Mouse (Mus musculus) hindbrain, embryonic 12.5 days (tissue): ENCODE measurements around the gene Krtap15. TPM values are rescaled to one million over a fixed set of nuclear protein-coding genes. Genes with fewer than 3 reads are reported as not detected.

Experiments used
- ATAC-seq: fragments of 200-750 bp; cut with Nextera tagmentation; 2 replicates; pipeline ENCODE4 v1.8.0; 2017; ENCODE audit warnings: moderate TSS enrichment; ENCODE audit not compliant: low FRiP score
- H3K27ac ChIP-seq: fragments of 300-500 bp; sonication (generic); 2 replicates; pipeline ENCODE4 v1.5.1; 2016; ENCODE audit warnings: mild to moderate bottlenecking
- H3K27me3 ChIP-seq: fragments of 300-500 bp; sonication (generic); 2 replicates; pipeline ENCODE4 v1.6.1; 2016; ENCODE audit warnings: mild to moderate bottlenecking
- H3K36me3 ChIP-seq: fragments of 300-500 bp; sonication (generic); 2 replicates; pipeline ENCODE4 v1.6.1; 2016; ENCODE audit warnings: mild to moderate bottlenecking
- H3K4me1 ChIP-seq: fragments of 300-500 bp; sonication (generic); 2 replicates; pipeline ENCODE4 v1.6.1; 2016
- H3K4me2 ChIP-seq: fragments of 300-500 bp; sonication (generic); replicated peaks from 2 replicates; pipeline ENCODE4 v1.6.1; 2016; ENCODE audit warnings: mild to moderate bottlenecking
- H3K4me3 ChIP-seq: fragments of 300-500 bp; sonication (generic); 2 replicates; pipeline ENCODE4 v1.5.1; 2016; ENCODE audit warnings: mild to moderate bottlenecking
- H3K9ac ChIP-seq: fragments of 300-500 bp; sonication (generic); 2 replicates; pipeline ENCODE4 v1.6.1; 2016; ENCODE audit warnings: mild to moderate bottlenecking, moderate library complexity
- H3K9me3 ChIP-seq: fragments of 300-500 bp; sonication (generic); replicated peaks from 2 replicates; pipeline ENCODE4 v1.6.1; 2016; ENCODE audit warnings: mild to moderate bottlenecking
- WGBS: fragments of 180-500 bp; shearing (Covaris S2); methylation state at CpG from one replicate; pipeline ENCODE4 v1.1.7; 2016; 5-methylcytosine and 5-hydroxymethylcytosine counted together
- polyA plus RNA-seq: library from polyadenylated mRNA; unstranded; fragments of >200 nt; fragmentation: Nextera tagmentation; extraction: Ambion mirVana; gene quantifications from 2 replicates; pipeline ENCODE4 v1.2.1, GENCODE M21; 2016

Krtap15 gene
- polyA plus RNA-seq, 1 experiment from 2014 or later: not detected

- Histone ChIP-seq H3K4me3 (no peak within 1 kb of the TSS), H3K27ac (no peak within 1 kb of the TSS), H3K27me3 (no peaks in the 10 kb centered on the region), H3K9me3 (no peaks in the 10 kb centered on the region), H3K36me3 (no peaks in the 10 kb centered on the region), H3K4me2 (no peak within 1 kb of the TSS), H3K9ac (no peak within 1 kb of the TSS), H3K4me1 (no peaks in the 10 kb centered on the region)
- 98% methylated on average over 3 of the region's 3 CpGs for WGBS
- ATAC-seq: no peak
Measured at GRCm38 (mm10) chr16:88874169-88874568, 54.2 kb downstream of the Krtap15 start, which contains the start of gene Krtap19-2. Krtap19-2 (minus strand) TSS chr16:88874269.

DNA sequence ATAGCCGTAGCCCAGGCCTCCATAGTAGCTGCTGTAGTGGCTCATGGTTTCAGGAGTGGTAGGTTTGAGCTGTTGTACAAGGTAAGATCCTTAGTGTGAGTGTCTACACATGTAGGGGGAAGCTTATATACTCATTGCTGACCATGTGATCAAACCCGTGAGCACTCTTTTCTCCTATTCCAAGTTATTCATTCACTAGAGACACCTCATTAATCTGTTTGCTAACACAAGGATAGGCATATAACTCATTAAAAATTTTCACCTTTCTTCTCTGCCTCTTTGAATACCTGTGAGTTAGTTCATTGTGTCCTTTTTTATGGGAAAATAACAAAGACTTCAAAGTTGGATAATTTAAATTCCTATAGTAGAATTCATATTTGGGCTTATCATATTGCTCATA is 57.9 kb downstream of the Krtap15 start, which contains the start of gene Krtap19-3:
Gene Krtap19-3 (minus strand): TSS at position 101 of the 400 bp plus-strand sequence.
- no peak for ATAC-seq
- WGBS: 89% methylated on average over 2 of the region's 2 CpGs
- no peaks in the 10 kb centered on the region for H3K36me3 ChIP-seq

More for the DNA sequence above, 57.9 kb downstream of the Krtap15 start, which contains the start of gene Krtap19-3:
- no peak within 1 kb of the TSS for H3K27ac ChIP-seq
- H3K4me1 ChIP-seq: no peaks in the 10 kb centered on the region
- H3K27me3 ChIP-seq: no peaks in the 10 kb centered on the region
- H3K9me3 ChIP-seq: no peaks in the 10 kb centered on the region
- no peak within 1 kb of the TSS for H3K4me2 ChIP-seq
- no peak within 1 kb of the TSS for H3K9ac ChIP-seq
- no peak within 1 kb of the TSS for H3K4me3 ChIP-seq

Other genes with a start within 250 kb of the Krtap15 start
- not detected in 2 replicates for gene Krtap24-1, start 207.9 kb upstream of the Krtap15 start, polyA plus RNA-seq
- gene 2310079G19Rik, start 192.5 kb upstream of the Krtap15 start, polyA plus RNA-seq: not detected in 2 replicates
- not detected in 2 replicates for gene Krtap26-1, start 172.4 kb upstream of the Krtap15 start, polyA plus RNA-seq
- gene Krtap27-1, start 148.5 kb upstream of the Krtap15 start, polyA plus RNA-seq: not detected in 2 replicates
- gene 2310061N02Rik, start 112.3 kb upstream of the Krtap15 start, polyA plus RNA-seq: not detected in 2 replicates
- not detected in 2 replicates for gene Krtap13-1, start 91.4 kb upstream of the Krtap15 start, polyA plus RNA-seq
- gene Krtap13, start 68.6 kb upstream of the Krtap15 start, polyA plus RNA-seq: not detected in 2 replicates
- gene 2310034C09Rik, start 61.4 kb upstream of the Krtap15 start, polyA plus RNA-seq: not detected in 2 replicates
- not detected in 2 replicates for gene 2310057N15Rik, start 46.0 kb upstream of the Krtap15 start, polyA plus RNA-seq
- not detected in 2 replicates for gene Gm5965, start 42.3 kb upstream of the Krtap15 start, polyA plus RNA-seq
- not detected in 2 replicates for gene Gm20741, start 8.0 kb upstream of the Krtap15 start, polyA plus RNA-seq
- gene Krtap14, start 5.9 kb downstream of the Krtap15 start, polyA plus RNA-seq: not detected in 2 replicates
- gene Krtap19-1, start 49.2 kb downstream of the Krtap15 start, polyA plus RNA-seq: not detected in 2 replicates
- not detected in 2 replicates for gene Krtap19-2, start 54.1 kb downstream of the Krtap15 start, polyA plus RNA-seq
- gene Krtap19-3, start 57.8 kb downstream of the Krtap15 start, polyA plus RNA-seq: not detected in 2 replicates
- gene Krtap19-4, start 64.9 kb downstream of the Krtap15 start, polyA plus RNA-seq: not detected in 2 replicates
- not detected in 2 replicates for gene Krtap19-5, start 76.2 kb downstream of the Krtap15 start, polyA plus RNA-seq
- not detected in 2 replicates for gene Krtap19-9b, start 112.0 kb downstream of the Krtap15 start, polyA plus RNA-seq
- not detected in 2 replicates for gene Krtap16-3, start 142.7 kb downstream of the Krtap15 start, polyA plus RNA-seq
- gene Krtap22-2, start 190.5 kb downstream of the Krtap15 start, polyA plus RNA-seq: not detected in 2 replicates
- not detected in 2 replicates for gene Gm10229, start 195.1 kb downstream of the Krtap15 start, polyA plus RNA-seq
- gene Krtap6-1, start 211.5 kb downstream of the Krtap15 start, polyA plus RNA-seq: not detected in 2 replicates
- gene Gm10228, start 221.3 kb downstream of the Krtap15 start, polyA plus RNA-seq: not detected in 2 replicates
- not detected in 2 replicates for gene Krtap6-5, start 227.7 kb downstream of the Krtap15 start, polyA plus RNA-seq
- not detected in 2 replicates for gene 1110025L11Rik, start 243.8 kb downstream of the Krtap15 start, polyA plus RNA-seq